Mouse (Mus musculus) CD8-positive naive resting alpha-beta T cell, adult 2 months (primary cell): ENCODE measurements around the gene Dlg2.

ENCODE experiments used
- DNase-seq, 2 experiments: peaks; one replicate each; pipeline ENCODE4 v3.0.0; 2022; ENCODE audit warnings: low read depth in 2 of 2, low spot score in 2 of 2

Gene Dlg2

DNA sequence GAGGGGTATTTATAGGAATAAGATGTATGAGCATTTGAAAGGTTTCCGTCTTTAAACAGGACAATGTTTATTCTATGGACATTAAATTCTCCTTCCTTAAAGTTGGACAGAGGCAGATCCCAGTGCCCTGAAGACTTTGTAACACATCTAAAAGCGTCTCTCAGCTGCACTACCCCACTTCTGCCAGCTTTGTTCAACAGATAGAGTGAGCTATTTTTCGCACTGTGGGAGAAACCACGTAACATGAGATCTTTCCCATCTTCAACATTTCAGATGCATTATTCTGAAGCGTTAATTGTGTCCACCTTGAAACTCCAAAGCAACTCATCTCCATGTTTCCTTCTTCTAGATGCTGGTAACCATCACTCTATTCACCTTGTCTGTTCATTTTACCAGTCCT, 958.3 kb downstream of the Dlg2 start:
- DNase-seq = no peak

DNA sequence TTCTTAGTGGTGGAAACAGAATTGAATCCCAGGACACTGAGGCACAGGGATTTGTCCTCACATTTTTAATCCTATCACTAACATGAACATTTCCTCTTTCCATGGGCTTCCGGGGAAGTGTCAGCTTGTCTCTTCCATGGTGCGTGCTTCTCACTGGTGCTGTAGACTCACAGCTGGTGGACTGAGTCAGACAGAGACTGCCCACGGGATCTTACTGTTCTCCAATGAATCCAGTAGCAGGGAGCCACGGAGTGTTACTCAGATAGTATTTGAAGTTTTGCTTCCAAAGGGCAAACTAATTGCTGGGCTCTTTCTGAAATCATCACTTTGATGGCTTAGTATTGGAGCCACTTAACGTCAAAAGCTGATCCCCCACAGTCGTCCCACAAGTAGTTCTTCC, 963.9 kb downstream of the Dlg2 start:
- no peak for DNase-seq

DNA sequence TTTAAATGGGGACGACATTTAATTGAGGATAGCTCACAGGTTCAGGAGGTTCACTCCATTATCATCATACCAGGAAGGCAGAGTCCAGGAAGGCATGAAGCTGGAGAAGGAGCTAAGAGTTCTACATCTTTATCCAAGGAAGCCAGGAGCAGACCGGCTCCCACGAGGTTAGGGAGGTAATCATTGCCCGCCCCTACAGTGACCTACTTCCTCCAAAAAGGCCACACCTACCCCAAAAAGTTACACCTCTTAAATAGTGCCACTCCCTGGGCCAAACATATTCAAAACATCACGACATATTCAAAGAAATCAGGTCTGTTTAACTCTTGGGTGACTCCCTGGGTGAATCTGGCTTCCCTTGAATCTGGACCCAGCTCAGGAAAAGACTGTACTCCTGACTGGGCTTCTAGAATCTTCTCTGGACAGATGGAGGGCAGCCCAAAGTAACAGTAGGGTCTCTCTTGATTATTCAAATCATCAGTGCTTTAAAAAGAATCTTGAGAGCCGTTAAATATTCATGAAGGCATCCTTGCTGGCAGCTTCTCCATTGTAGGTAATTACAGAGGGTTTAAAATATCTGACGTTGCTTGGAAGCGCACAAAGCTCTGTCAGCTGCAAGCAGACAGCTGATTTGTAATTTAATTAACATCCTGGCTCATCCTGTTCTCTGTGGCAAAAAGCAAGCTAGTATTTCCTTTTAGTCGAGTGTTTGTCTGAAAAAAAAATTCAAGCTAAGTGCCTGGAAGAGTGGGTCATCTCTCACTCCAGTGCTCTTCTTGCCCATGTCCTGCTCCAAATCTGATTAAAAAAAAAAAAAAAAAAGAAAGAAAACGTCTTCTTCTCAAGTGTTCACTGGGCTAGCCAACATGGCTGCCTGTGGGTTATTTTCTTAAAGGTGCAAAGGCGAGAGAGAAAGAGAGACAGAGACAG, 966.2 kb downstream of the Dlg2 start:
- DNase-seq = no peak

DNA sequence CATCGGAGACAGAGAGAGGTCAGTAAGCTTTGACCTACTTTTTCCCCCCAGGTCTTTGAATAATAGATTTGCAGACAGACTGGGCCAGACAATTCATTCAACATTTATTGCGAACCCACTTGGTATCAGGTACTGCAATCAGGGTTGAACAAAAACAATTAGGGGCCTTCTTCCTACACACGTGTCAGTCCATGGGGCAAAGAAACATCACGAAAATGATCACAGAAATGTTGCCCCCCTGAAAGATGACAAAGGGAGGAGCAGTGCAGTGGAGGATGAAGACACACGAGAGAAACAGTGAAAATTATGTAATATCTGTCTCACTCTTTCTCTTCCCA, 966.9 kb downstream of the Dlg2 start:
- no peak for DNase-seq

DNA sequence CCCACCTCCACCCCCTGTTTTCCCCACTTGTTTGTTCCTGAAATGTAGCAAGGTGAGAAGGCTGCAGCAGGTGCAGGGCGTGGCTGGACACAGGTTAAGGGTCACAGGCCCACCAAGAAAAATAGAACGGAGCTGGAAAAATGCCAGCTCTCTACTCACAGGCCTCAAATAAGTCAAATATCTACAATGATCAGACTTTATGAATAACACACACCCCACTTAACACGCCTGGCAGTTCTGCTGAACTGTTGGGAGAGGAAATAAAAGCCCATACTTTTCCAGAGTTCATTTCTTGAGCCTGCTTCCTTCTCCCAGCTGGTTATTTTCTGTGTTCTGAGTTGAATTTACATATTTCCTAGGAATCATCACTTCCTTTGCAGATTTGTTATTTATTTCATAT, 967.4 kb downstream of the Dlg2 start:
- no peak for DNase-seq

DNA sequence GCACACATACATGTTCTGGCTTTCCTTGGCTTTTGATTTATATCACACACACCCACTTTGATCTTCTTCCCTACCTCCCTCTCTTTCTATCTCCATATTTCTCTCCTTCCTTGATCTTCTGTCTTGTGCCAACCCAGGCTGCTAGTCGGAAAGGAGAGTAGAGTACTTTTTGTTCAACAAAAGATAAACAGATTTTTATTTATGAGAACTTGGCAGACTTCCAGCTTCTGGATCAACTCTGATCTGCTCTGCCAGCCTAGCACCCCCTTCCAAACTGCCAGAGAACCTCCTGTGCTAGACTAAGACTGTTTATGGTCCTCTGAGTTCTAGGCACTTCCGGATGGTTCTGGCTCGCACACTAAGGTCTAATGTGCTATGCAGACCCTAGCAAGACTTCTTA, 968.3 kb downstream of the Dlg2 start:
- no peak for DNase-seq

DNA sequence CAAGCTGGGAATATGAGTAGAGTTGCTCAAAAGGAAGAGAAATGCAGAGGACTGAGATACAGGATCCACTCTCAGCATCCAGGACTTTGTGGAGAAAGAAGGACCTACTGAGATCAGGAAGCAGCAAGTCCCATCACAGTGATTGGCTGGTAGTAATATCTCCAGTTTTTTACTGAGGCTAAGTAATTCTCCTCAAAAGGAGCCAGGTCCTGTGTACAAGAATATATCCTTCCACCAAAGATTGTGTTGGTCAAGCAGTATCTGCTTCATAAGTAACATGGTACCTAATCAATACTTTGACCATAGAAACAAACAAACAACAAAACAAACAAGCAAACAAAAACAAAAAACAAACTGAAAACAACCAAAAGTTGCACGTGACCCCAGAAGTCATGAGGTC, 980.3 kb downstream of the Dlg2 start:
- DNase-seq = no peak

DNA sequence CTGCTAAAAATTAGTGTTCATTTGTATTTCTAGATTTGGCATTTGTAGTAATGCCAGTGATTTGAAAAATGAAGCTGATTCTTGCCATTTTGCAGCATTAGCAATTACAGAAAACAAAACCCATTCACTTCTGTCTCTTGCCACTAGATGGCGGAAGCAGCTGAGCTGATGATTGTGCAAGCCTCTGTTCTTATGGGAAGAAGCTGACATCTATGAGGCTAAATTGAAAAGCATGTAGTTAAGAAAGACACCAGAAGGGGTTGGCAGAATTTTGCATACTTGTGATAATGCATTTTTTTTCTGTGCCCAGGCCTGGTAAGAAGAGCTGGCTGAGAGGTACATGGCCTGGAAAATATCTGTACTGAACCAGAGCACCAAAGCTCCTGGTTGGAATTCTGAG, 980.7 kb downstream of the Dlg2 start:
- no peak for DNase-seq

DNA sequence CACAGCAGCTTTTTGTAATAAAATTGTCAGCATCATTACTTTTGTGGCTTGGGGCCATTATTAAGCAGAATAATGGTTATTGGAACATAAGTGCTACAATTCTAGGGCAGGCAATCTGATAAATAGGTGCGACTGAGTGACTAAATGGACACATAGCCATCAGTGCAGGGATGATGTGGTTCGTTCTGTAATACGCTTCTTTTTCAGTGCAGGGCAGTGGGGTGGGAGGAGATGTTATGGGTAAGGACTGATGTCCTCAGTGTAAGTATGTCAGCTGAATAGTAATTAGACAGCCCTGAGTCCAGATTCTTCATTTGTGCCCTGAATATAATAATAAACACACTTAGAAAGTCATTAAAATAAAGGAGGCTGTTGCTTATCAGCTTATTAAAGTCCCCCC, 984.9 kb downstream of the Dlg2 start:
- no peak for DNase-seq

DNA sequence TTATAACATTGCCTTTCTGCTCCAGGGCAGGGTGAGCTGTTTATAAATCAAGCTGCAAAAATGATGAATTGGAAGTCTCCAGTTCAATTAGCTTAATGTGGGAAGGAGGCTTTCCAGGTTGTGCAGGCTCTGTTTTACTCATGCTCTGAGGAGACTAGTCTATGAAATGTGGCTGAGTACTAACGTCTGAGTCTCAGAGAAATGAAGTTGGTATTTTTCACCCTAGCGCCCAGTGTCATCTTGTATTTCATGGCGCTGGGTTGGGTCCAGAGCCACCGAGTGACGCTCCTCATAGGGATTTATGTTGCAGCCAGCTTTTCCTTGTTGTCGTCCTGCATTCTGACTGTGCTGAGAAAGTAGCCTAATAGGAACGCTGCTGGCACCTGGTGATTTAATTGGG, 986.8 kb downstream of the Dlg2 start:
- no peak for DNase-seq

DNA sequence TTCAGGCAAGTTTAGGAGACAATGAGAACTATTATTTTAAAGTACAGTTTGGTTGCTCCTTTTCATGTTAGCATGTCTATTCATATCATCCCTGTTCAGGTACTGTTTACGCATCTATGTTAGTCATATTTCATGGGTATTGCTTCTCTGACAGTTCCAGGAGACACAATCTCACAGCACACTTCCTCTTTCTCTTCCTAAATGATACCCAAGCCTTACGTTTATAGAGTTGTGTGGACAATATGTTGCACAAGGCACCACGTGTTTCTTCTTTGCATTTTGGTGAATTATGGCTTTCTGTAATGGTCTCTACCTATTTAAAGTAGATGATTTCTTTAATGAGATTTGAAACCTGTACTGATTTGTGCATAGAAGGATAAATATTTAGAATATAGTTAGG, 990.6 kb downstream of the Dlg2 start:
- no peak for DNase-seq

DNA sequence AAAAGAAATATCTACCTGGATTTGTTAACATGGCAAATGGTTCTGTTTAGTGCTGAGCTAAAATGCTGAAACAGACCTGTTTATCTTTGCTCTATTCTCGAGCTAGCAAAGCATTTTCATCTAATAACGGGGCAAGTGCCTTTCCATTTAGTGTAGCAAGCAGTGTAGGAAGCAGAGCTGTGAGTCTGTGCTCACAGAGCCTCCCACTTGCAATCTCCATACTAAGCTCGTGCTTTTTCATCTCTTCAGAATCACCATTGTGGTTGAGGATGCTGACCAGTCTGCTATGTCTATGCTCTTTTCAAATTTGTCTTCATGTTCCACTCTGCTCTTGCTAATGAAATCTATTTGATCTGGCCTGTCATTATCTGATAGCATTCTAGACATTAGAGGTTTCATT, 1002.7 kb downstream of the Dlg2 start:
- DNase-seq = no peak

DNA sequence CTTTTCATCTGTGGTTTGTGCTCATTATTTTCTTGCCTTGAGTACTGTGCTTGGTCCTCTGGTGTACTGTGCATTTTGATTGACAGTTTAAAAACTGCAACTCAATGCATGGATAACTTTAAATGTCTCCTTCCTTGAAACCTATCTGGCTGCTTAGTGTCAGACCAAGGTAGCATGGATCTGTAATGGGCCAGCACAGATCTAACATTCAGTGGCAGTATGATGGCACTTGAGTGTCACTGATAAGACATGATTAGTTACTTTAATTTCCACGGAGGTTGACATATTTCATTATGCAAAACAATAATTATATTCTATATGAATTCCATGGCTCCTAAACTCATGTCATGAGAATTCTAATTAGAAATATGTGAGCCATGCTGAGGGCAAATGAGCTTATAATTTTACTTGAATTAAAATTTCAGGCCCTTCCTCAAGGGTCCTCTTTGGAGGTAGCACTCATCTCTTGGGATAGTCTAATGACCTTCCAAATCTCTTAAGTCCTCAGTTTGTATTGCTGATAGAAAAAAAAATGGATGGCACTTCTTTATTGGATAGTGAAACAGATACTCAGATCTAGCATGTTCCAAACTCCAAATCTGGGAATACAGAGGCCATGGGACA, 1005.2 kb downstream of the Dlg2 start:
- no peak for DNase-seq

DNA sequence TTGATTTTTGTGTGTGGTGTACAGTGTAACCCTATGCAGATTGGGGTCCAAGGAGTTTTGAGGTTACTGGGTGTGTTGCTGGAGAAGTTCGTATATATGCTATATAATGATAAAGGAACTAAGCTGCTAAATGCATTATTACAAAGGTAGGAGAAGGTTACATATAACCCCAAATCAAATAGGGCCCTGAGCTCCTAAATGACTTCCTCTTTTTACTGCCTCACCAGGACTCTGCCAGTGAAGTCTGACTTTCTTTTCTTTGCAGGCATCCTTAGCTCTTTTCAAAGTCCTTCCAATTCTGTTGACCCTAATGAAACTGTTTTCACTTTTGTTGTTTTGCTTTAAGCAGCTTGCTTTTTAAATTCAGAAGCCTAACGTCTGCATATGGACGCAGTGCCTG, 1016.8 kb downstream of the Dlg2 start:
- DNase-seq = no peak

DNA sequence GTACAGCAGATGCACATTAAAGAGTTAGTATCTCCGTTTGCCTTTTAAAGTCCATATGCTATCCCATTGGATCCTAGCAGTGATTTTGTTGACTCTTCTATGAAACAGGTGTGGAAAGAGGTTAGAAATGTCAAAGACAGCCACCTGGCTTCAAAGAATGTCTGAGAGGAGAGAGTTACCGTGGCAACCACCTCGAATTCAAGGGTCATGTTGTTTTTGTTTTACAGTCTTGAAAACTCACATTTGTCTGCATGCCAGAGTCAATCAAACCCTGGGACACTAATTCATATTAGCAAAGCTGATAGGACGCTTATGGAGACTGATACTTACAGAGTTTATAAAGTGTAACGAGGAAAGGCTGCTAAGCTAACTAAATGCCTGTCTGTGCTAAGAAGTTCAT, 1019.1 kb downstream of the Dlg2 start:
- DNase-seq = no peak

DNA sequence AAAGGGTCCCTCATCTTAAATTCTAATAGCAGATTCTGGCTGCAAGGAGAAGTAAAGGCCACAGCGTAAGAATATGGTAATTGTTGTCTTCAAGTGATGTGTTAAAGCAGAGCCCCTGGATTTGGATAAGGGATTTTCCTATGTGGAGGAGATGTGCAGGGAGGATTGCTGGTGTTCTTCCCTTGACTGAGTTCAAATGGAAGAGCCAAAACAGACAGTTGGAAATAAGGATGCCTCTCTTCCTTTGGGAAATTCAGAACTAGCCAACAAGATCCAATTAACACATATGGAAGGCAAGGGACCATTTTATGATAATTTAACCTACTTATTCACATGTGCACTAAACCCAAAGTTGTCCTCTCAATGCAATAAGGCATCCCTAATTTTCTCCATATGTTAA, 1034.6 kb downstream of the Dlg2 start:
- no peak for DNase-seq

DNA sequence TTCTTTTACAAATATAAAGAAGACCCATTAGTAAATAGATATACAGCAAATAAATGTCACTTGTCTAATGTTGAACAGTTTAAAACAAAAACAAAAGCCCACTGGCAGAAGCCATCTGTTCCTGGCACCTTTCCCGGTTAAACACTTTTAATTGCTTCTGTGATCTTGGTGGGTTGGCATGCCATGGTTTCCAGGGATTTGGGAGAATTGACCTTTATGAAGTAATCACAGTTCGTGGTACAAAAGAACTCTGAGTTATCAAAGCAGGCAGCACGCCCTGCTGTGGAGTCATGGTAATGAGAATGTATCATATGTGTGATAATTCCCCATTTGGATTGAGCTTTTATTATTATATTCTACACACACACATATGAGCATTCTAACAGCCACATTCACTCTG, 1038.0 kb downstream of the Dlg2 start:
- no peak for DNase-seq

DNA sequence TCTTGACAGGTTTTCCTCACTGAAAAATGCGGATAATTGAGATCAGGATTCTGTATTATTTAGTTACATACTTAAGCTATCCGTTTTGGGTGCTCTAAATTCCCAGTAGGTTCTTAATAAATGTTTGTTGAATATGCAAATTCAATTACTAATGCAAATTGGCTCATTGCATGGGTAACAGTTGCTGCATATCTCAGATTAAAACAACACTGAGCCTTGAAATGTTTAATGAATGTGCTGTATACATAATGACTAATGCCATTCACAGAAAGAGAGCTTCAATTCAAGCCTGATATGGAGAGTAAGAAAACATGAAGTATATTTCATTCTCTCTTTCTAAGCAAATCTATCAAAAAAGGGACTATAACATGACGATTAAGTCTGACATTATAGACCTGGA, 1039.8 kb downstream of the Dlg2 start:
- DNase-seq = no peak

DNA sequence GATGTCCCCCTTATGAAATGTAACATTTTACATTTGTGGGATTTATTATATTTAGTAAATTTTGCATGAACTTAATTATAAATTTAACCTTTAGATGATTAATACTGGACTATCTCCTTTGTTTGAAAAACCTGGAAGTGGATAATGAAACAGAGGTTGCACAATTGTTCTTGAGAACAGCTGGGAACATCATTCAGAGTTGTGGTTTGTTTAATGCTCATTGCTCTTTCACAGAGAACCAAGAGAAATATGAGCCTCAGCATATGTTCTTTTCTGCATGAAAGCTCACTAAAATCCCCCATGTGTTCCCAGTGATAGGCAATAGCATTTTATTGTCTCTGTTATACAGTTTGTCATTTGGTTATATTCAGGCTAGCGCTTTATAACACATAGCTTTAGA, 1049.4 kb downstream of the Dlg2 start:
- no peak for DNase-seq

DNA sequence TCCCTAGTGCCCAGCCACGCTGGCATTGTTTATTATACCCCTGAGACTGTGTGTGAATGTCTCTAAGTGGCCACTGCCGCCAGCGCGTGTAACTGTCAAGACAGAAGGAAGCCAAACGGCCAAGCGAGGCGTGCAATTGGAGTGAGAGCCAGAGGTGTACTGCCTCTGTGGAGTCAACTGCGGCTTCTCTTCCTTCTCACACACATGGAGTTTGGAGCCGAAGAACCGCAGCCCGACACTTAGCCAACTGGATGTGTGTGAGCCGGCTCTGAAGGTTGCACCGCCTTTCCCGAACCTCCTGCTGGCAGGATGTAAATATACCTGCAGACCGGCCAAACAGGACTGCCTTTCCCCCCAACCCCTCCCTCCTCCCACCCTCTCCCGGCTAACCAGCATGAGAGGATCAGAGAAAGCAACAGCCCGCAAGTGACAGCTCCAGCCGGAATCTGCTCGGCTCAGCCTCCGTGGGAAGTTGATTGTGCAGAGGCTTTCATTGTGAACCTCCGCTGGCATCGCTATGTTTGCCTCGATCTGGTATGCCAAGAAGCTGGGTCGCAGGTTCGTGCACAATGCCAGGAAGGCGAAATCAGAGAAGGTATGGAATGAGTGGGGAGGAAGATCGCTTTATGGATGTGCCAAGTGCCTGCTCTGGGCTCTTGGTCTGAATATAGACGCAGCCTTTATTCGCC, 1066.3 kb downstream of the Dlg2 start:
- no peak for DNase-seq

DNA sequence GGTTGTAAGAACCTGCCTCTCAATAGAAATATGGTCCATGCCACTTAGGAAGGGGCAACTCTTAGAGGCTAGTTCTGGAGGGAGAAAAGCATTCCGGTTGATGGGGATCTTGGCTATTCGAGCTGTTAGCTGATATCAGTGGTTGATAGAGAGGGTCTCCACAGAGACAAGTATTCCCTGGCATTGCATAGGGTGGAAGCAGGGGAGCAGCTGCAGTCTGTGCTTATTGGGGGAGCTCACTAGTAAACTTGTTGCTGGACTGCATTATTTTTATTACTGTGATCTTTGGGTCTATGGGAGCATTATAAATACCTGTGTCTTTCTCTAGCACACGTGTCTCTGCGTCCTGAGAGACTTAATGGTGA, 1066.8 kb downstream of the Dlg2 start:
- DNase-seq = no peak

DNA sequence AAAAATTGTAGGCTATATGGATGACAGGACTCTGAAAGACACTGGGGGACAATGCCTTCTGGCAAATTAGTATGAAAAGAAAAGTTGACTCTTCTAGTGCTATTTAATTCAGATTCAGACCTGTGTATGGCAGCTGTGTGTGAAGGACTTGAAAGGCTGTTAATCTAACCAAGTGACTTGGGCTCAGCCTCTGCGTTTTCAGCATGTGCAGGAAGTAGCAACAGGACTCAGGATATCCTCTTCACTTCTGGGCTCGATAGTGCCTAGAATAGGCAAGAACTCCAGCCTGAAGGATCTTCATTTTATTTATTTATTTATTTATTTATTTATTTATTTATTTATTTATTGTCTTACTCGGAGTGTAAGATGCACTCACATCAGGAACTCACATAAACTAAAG, 1068.1 kb downstream of the Dlg2 start:
- no peak for DNase-seq

DNA sequence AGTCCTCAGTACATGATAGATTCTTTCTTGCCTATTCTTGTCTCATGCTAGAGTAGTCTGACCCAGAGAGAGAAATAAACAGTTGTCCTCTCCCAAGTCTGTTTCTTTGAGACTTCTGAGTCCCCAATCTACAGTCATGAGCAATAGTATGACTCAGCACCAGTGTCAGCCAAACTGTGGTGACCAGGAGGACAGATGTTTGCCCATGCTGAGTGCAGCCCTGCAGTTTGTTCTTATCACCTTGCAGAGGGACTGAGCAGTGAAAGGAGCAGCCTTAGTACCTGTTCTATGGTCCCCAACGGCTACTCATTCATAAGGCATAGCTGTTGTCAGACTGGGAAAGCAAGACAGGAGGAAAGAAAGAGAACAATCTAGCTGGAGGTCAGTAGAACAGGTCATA, 1072.3 kb downstream of the Dlg2 start:
- no peak for DNase-seq
